Mouse (Mus musculus): Measurements from ENCODE around the gene Cecr2. TPM values are rescaled to one million over a fixed set of nuclear protein-coding genes. Genes with fewer than 3 reads are reported as not detected.

Gene Cecr2
- total and polyA plus RNA-seq, 3 experiments, result 5.2 to 6.8 (median 5.9) TPM

DNA sequence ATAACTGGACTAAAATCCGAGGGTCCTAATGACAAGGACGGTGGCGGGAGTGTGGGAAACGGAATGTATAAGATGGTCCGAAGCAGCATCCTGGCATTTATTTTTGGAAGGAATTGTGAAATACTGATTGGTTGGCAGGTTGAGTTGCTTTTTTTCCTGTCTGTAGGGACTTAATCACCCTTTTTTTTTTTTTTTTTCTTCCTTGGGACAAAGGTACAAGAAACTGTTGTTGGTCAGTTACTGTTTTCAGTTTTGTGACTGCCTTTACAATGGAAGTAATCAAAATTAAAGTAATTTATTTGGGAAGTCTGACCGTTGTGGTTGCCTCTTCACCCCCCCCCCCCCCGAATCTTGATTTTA is 1.2 kb downstream of the Cecr2 start:
- DNase-seq, result no peak

GRCm38 (mm10) chr6:120667911-120668310 is 1.7 kb downstream of the Cecr2 start:
- peak; percentile 8 for DNase-seq

GRCm38 (mm10) chr6:120674121-120674520 is 8.0 kb downstream of the Cecr2 start:
- DNase-seq, result peak; percentile 76

GRCm38 (mm10) chr6:120674881-120675280 is 8.7 kb downstream of the Cecr2 start:
- DNase-seq, result no peak

DNA sequence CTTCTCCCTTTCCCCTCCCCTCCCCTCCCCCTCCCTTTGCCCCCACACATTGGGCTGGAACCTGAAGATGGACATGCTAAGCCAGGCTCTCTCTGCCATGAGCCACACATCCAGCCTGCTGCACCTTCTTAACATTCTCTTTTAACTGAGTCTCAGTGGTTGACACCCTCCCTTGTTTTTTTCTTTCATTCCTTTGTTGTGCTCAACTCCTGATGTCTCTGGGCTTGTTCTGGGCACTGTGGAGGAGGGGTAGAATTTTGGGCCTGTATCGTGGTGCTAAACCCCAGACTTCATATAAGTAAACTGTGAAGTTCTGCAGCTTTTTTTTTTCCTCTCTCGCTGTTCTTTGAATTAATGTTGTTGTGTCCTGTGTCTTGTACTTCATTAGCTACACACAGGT is 9.8 kb downstream of the Cecr2 start:
- DNase-seq, result no peak

GRCm38 (mm10) chr6:120683351-120683750 is 17.2 kb downstream of the Cecr2 start:
- no peak for DNase-seq

DNA sequence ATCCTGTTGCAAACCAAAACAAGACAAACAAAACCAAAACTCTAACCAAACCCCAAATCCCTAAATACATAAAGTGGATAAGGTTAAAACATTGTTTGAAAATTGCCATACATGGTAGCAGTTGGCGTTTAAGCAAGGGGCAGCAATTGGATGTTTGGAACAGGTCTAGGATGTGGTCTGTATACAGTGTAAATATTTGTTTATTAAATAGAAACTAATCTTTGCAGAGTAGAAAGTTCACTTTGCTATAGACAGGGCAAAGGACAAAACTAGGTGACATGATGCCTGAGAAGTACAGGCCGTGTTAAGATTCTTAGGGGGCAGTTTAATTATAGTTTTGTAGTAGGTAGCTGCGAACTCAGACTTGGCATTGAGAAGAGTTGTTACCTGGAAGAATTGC is 18.6 kb downstream of the Cecr2 start:
- DNase-seq, result no peak

GRCm38 (mm10) chr6:120686872-120687650 is 20.9 kb downstream of the Cecr2 start:
- no peak for DNase-seq

GRCm38 (mm10) chr6:120700221-120700620 is 34.1 kb downstream of the Cecr2 start:
- DNase-seq, result no peak

DNA sequence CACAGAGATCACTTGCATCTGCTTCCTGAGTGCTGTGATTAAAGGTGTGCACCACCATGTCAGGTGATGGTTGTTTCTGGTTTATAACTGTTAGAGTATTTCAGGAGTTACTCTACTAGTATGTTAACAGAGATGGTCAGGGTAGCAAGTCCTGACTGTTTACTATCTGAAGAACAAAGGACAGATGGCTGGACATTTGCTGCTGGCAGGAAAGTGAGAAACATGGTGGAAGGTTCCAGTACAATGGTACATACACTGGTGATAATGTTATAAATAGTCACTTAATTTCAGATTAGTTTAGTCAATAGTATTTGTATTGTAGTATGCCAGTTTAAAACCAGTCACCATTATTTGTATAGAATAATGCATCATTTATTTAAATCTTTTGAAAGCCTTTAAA is 38.2 kb downstream of the Cecr2 start:
- DNase-seq, result no peak

- no peak for DNase-seq
Measured at GRCm38 (mm10) chr6:120708759-120709158, 42.6 kb downstream of the Cecr2 start.

- no peak for DNase-seq
Measured at GRCm38 (mm10) chr6:120714806-120715205, 48.6 kb downstream of the Cecr2 start.

GRCm38 (mm10) chr6:120715227-120715626 is 49.1 kb downstream of the Cecr2 start:
- no peak for DNase-seq

GRCm38 (mm10) chr6:120715851-120716250 is 49.7 kb downstream of the Cecr2 start:
- DNase-seq, result no peak

DNA sequence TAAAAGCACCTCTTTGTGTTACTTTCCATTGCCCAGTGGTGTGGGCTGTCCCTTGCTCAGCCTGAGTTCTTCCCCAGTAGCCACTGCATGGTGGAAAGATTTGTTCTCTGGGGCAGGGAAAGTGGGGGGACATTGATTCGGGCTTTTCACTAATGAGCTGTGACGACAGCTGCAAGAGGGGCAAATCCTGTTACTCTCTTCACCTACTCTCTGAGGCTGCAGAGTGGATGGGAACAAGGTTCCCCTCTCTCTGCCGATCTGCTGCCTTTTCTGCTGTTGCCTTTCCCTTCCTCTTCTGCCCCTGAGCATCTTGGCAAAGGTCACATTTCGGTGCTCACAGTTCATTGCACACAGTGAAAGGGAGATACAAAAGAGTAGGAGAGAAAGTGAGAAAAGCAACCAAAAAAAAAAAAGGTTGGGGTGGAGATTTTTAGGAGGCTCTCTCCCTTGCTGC is 50.4 kb downstream of the Cecr2 start:
- no peak for DNase-seq

DNA sequence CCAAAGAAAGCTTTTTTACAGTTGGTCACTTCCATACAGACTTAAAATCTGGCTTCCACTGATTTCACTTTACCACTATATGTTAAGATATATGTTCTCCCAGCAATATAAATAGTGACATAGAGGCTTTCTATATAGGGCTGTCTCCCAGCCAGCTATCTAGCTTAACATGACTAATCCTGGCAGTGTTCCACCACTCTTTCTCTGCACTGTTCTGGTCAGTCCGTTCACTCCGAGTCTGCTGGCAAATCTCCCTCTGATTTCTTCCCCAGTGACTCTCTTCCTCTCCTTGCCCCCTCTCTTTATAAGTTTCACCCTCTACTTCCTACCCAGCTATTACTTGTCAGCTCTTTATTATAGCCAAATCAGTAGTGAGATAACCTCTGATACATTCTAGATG is 59.8 kb downstream of the Cecr2 start:
- DNase-seq, result peak; percentile 58

DNA sequence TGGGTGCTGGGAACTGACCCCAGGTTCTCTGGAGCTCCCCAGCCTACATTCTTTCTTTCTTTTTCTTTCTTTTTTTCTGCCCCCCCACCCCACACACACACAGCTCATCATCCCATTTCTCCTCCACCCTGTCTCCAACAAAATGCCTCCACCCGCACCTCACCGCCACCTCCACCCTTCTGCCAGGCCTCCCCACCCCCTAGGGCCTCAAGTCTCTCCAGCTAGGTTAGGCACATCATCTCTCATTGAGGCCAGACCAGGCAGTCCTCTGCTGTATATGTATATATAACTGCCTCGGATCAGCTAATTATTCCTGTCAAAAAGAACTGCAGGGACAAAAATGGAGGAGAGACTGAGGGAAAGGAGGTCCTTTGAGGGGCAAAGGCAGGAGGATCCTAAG is 69.8 kb downstream of the Cecr2 start:
- DNase-seq, result no peak

GRCm38 (mm10) chr6:120736566-120736965 is 70.4 kb downstream of the Cecr2 start:
- peak; percentile 31 for DNase-seq

DNA sequence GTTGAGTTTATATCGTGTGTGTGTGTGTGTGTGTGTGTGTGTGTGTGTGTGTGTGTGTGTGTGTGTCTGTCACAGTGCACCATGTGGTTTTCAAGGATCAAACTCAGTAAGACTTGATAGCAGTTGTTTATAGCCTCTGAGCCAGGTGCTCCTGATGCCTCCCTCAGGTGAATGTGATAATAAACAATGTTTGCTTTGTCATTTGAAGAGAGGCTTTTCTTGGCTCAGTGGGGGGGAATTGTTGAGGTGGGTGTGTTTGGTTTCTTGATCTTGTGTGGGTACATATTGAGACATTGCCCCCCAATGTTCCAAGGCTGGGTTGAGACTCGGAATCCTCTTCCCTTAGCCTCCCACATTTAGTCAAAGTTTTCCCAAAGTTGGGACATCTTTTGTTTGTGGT is 77.0 kb downstream of the Cecr2 start:
- no peak for DNase-seq

DNA sequence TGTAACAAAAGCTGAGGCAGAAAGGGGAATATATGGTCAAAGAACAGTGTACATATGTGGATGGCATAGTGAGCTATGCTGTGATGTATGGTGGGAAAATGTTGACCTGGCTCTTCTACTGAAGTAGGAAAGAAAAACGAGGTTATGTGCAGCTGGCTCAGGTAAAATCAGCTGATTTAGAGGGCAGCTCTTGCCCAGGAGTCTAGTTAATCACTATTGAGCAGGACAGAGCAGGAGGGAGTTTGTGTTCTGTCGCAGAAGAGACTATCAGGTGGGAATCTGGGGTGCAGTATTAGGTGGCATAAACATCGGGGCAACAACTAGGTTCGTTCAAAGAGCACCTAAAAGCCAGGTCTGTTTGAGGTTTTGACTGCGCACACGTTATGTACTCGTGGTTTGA is 78.1 kb downstream of the Cecr2 start:
- no peak for DNase-seq

- no peak for DNase-seq
Measured at GRCm38 (mm10) chr6:120746416-120746815, 80.2 kb downstream of the Cecr2 start.

GRCm38 (mm10) chr6:120761151-120761550 is 95.0 kb downstream of the Cecr2 start:
- no peak for DNase-seq

- no peak for DNase-seq
Measured at GRCm38 (mm10) chr6:120769972-120770371, 103.8 kb downstream of the Cecr2 start.

DNA sequence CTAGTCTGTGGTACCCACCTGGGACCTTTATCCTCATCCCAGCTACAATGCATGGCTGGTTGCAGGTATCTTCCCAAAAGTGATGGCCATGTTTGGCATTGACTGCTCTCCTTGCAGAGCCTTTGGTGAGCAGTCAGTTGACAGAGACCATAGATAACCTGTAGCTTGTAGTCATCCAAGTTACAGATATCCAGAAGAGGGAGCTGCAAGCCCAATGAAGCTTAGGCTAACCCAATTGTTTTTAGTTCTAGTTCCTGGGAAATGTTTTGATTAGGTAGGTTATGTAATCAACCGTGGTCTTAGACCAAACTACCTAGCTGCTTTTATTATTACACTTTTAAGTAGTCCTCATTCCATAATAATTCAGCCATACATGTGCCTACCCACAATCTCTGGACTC is 105.2 kb downstream of the Cecr2 start:
- DNase-seq, result no peak

All from adrenal gland, adult 2 months (tissue).